Mouse (Mus musculus): ENCODE data around the gene Zfp658. TPM values are rescaled to one million over a fixed set of nuclear protein-coding genes. Genes with fewer than 3 reads are reported as not detected.
A peak's percentile ranks its signal among the peaks of the same experiment; 100 is the strongest.

The Zfp658 gene
- 0.19 and 0.23 TPM in 2 replicates for polyA plus RNA-seq (2012; rRNA removed)

GRCm38 (mm10) chr7:43562006-43562633, at the start of gene Zfp658:
Gene Zfp658, plus strand, starts transcription at chr7:43562256.
- no peaks in the 10 kb centered on the region for H3K36me3 ChIP-seq (ENCODE audit: control insufficient read depth, insufficient read depth, low read length)

GRCm38 (mm10) chr7:43512519-43512918, 49.5 kb upstream of the Zfp658 start:
- no peaks in the 10 kb centered on the region for H3K27me3 ChIP-seq (ENCODE audit: control insufficient read depth, insufficient read depth, low read length)
- TF ChIP-seq CTCF (IDR thresholded peaks at IDR 0.05; ENCODE audit: control insufficient read depth, insufficient read depth, insufficient replicate concordance, low read depth, low read length): no peak
- TF ChIP-seq POLR2A (IDR thresholded peaks at IDR 0.05; ENCODE audit: control insufficient read depth, low read depth, low read length): no peak
- no peaks in the 10 kb centered on the region for H3K36me3 ChIP-seq (ENCODE audit: control insufficient read depth, insufficient read depth, low read length)
- no peak overlapping the region for H3K27ac ChIP-seq (ENCODE audit: control insufficient read depth, insufficient read depth, low read depth, low read length)
- no peak overlapping the region for H3K4me3 ChIP-seq (ENCODE audit: control insufficient read depth, low read depth, low read length)
- H3K4me1 ChIP-seq (ENCODE audit: control insufficient read depth, insufficient read depth, low read length): no peaks in the 10 kb centered on the region

More at GRCm38 (mm10) chr7:43562006-43562633, at the start of gene Zfp658:
- peak within 1 kb of the TSS; percentile 85 for H3K4me3 ChIP-seq (ENCODE audit: control insufficient read depth, low read depth, low read length)
- peaks cover 11% of the 10 kb centered on the region for H3K4me1 ChIP-seq (ENCODE audit: control insufficient read depth, insufficient read depth, low read length)
- H3K27ac ChIP-seq (ENCODE audit: control insufficient read depth, insufficient read depth, low read depth, low read length): peak within 1 kb of the TSS; percentile 56; the same call in 1 of the 2 replicates
- H3K27me3 ChIP-seq (ENCODE audit: control insufficient read depth, insufficient read depth, low read length): no peaks in the 10 kb centered on the region
- TF ChIP-seq POLR2A (IDR thresholded peaks at IDR 0.05; ENCODE audit: control insufficient read depth, low read depth, low read length) (peak; percentile 31; the same call in 1 of the 2 replicates), CTCF (IDR thresholded peaks at IDR 0.05; ENCODE audit: control insufficient read depth, insufficient read depth, insufficient replicate concordance, low read depth, low read length) (no peak)

- H3K27me3 ChIP-seq (ENCODE audit: control insufficient read depth, insufficient read depth, low read length): no peaks in the 10 kb centered on the region
- TF ChIP-seq CTCF (IDR thresholded peaks at IDR 0.05; ENCODE audit: control insufficient read depth, insufficient read depth, insufficient replicate concordance, low read depth, low read length): no peak
- TF ChIP-seq POLR2A (IDR thresholded peaks at IDR 0.05; ENCODE audit: control insufficient read depth, low read depth, low read length): no peak
- no peaks in the 10 kb centered on the region; the same call in 1 of the 2 replicates for H3K4me1 ChIP-seq (ENCODE audit: control insufficient read depth, insufficient read depth, low read length)
- no peak overlapping the region for H3K4me3 ChIP-seq (ENCODE audit: control insufficient read depth, low read depth, low read length)
- H3K36me3 ChIP-seq (ENCODE audit: control insufficient read depth, insufficient read depth, low read length): no peaks in the 10 kb centered on the region
- no peak overlapping the region for H3K27ac ChIP-seq (ENCODE audit: control insufficient read depth, insufficient read depth, low read depth, low read length)
These were observed 47.0 kb upstream of the Zfp658 start for GRCm38 (mm10) chr7:43515076-43515475.

GRCm38 (mm10) chr7:43518341-43518740, 43.7 kb upstream of the Zfp658 start:
- H3K4me3 ChIP-seq (ENCODE audit: control insufficient read depth, low read depth, low read length): peak overlapping the region; percentile 38
- H3K27ac ChIP-seq (ENCODE audit: control insufficient read depth, insufficient read depth, low read depth, low read length): no peak overlapping the region
- TF ChIP-seq CTCF (IDR thresholded peaks at IDR 0.05; ENCODE audit: control insufficient read depth, insufficient read depth, insufficient replicate concordance, low read depth, low read length): no peak
- TF ChIP-seq POLR2A (IDR thresholded peaks at IDR 0.05; ENCODE audit: control insufficient read depth, low read depth, low read length): 0 out of 2 replicates have a peak, but pooled peaks have one; percentile 16
- no peaks in the 10 kb centered on the region for H3K27me3 ChIP-seq (ENCODE audit: control insufficient read depth, insufficient read depth, low read length)
- H3K4me1 ChIP-seq (ENCODE audit: control insufficient read depth, insufficient read depth, low read length): no peaks in the 10 kb centered on the region; the same call in 1 of the 2 replicates
- no peaks in the 10 kb centered on the region for H3K36me3 ChIP-seq (ENCODE audit: control insufficient read depth, insufficient read depth, low read length)

- Histone ChIP-seq H3K27me3 (ENCODE audit: control insufficient read depth, insufficient read depth, low read length) (no peaks in the 10 kb centered on the region), H3K27ac (ENCODE audit: control insufficient read depth, insufficient read depth, low read depth, low read length) (no peak overlapping the region), H3K4me1 (ENCODE audit: control insufficient read depth, insufficient read depth, low read length) (no peaks in the 10 kb centered on the region; the same call in 1 of the 2 replicates), H3K4me3 (ENCODE audit: control insufficient read depth, low read depth, low read length) (no peak overlapping the region), H3K36me3 (ENCODE audit: control insufficient read depth, insufficient read depth, low read length) (no peaks in the 10 kb centered on the region)
- TF ChIP-seq CTCF (IDR thresholded peaks at IDR 0.05; ENCODE audit: control insufficient read depth, insufficient read depth, insufficient replicate concordance, low read depth, low read length) (no peak), POLR2A (IDR thresholded peaks at IDR 0.05; ENCODE audit: control insufficient read depth, low read depth, low read length) (no peak)
These were observed 39.3 kb upstream of the Zfp658 start for GRCm38 (mm10) chr7:43522776-43523175.

GRCm38 (mm10) chr7:43525313-43525712, 36.7 kb upstream of the Zfp658 start:
- Histone ChIP-seq H3K4me1 (ENCODE audit: control insufficient read depth, insufficient read depth, low read length) (no peaks in the 10 kb centered on the region), H3K36me3 (ENCODE audit: control insufficient read depth, insufficient read depth, low read length) (no peaks in the 10 kb centered on the region), H3K27me3 (ENCODE audit: control insufficient read depth, insufficient read depth, low read length) (no peaks in the 10 kb centered on the region), H3K4me3 (ENCODE audit: control insufficient read depth, low read depth, low read length) (no peak overlapping the region), H3K27ac (ENCODE audit: control insufficient read depth, insufficient read depth, low read depth, low read length) (no peak overlapping the region)
- TF ChIP-seq CTCF (IDR thresholded peaks at IDR 0.05; ENCODE audit: control insufficient read depth, insufficient read depth, insufficient replicate concordance, low read depth, low read length) (no peak), POLR2A (IDR thresholded peaks at IDR 0.05; ENCODE audit: control insufficient read depth, low read depth, low read length) (no peak)

GRCm38 (mm10) chr7:43530216-43530785, 31.8 kb upstream of the Zfp658 start:
- no peak overlapping the region for H3K4me3 ChIP-seq (ENCODE audit: control insufficient read depth, low read depth, low read length)
- H3K4me1 ChIP-seq (ENCODE audit: control insufficient read depth, insufficient read depth, low read length): no peaks in the 10 kb centered on the region
- H3K27ac ChIP-seq (ENCODE audit: control insufficient read depth, insufficient read depth, low read depth, low read length): no peak overlapping the region
- no peaks in the 10 kb centered on the region for H3K36me3 ChIP-seq (ENCODE audit: control insufficient read depth, insufficient read depth, low read length)
- H3K27me3 ChIP-seq (ENCODE audit: control insufficient read depth, insufficient read depth, low read length): no peaks in the 10 kb centered on the region
- TF ChIP-seq CTCF (IDR thresholded peaks at IDR 0.05; ENCODE audit: control insufficient read depth, insufficient read depth, insufficient replicate concordance, low read depth, low read length) (no peak), POLR2A (IDR thresholded peaks at IDR 0.05; ENCODE audit: control insufficient read depth, low read depth, low read length) (no peak)
